In genomic region chr6:118884073-118884551, GRCm38 (mm10) we compare ENCODE assay signal across 13 mouse cellular contexts.
A peak's percentile ranks its signal among the peaks of the same experiment; 100 is the strongest.
DNase-seq lines count a peak whose midpoint lies in the region; ATAC-seq lines count a peak whose summit lies in the region.
"Had no signal": no experiment of that assay in that cellular context is flagged by ENCODE, and none has a peak within 500 bp of the region (broad histone marks: within the 10 kb centered on the region; RNA-seq: fewer than 3 reads in every experiment).

No protein-coding gene starts in this region.

- no peak for ATAC-seq in midbrain, embryonic 11.5 days (ENCODE audit: low FRiP score)
- ATAC-seq: forebrain, embryonic 16.5 days; midbrain, embryonic 13.5 days had no signal

- no peak overlapping the region for H3K27ac ChIP-seq in midbrain, embryonic 11.5 days (ENCODE audit: low read depth, low read length)
- H3K27ac ChIP-seq: hindbrain, embryonic 15.5 days; midbrain, embryonic 13.5 days had no signal

- H3K36me3 ChIP-seq in midbrain, embryonic 11.5 days (ENCODE audit: control insufficient read depth, insufficient read depth, low read length) = no peaks in the 10 kb centered on the region
- H3K36me3 ChIP-seq: hindbrain, embryonic 15.5 days; midbrain, embryonic 13.5 days had no signal

- H3K4me2 ChIP-seq in midbrain, embryonic 11.5 days = no peak overlapping the region
- H3K4me2 ChIP-seq: hindbrain, embryonic 15.5 days; lung, embryonic 14.5 days; midbrain, embryonic 13.5 days had no signal

- H3K4me1 ChIP-seq in midbrain, embryonic 11.5 days (ENCODE audit: control insufficient read depth, insufficient read depth, low read length) = no peaks in the 10 kb centered on the region
- H3K4me1 ChIP-seq: midbrain, embryonic 13.5 days had no signal

- 69% methylated on average over 8 of the region's 8 CpGs for WGBS in midbrain, embryonic 11.5 days

- H3K4me3 ChIP-seq in midbrain, embryonic 11.5 days (ENCODE audit: low read depth, low read length) = no peak overlapping the region
- H3K4me3 ChIP-seq: hindbrain, embryonic 15.5 days; midbrain, embryonic 13.5 days had no signal

- H3K9me3 ChIP-seq in midbrain, embryonic 11.5 days (ENCODE audit: control insufficient read depth, low read length) = no peaks in the 10 kb centered on the region
- H3K9me3 ChIP-seq: hindbrain, embryonic 15.5 days; midbrain, embryonic 13.5 days had no signal

- H3K9ac ChIP-seq in midbrain, embryonic 11.5 days (ENCODE audit: low read length) = no peak overlapping the region
- H3K9ac ChIP-seq: hindbrain, embryonic 15.5 days; lung, embryonic 14.5 days; midbrain, embryonic 13.5 days had no signal

- no peaks in the 10 kb centered on the region for H3K27me3 ChIP-seq in midbrain, embryonic 11.5 days (ENCODE audit: control insufficient read depth, insufficient read depth, low read length)
- H3K27me3 ChIP-seq: hindbrain, embryonic 15.5 days; midbrain, embryonic 13.5 days had no signal

- DNase-seq in adrenal gland, adult (ENCODE audit: inconsistent age in 2 of 2, low spot score in 1 of 2) = peak; percentile 46 to 86
- no peak for DNase-seq in adrenal gland, postnatal 25 days
- DNase-seq in heart, adult 9 months (ENCODE audit: low spot score in 2 of 2) = peak; percentile 26 to 29
- DNase-seq in heart, postnatal 36 days = no peak
- DNase-seq in cerebellum, postnatal 14 days = peak; percentile 27 to 63
- peak; percentile 34 to 58 for DNase-seq in heart, postnatal 10 days
- DNase-seq in midbrain, embryonic 11.5 days (ENCODE audit: low spot score, missing footprints) = no peak
- DNase-seq in kidney, postnatal 14 days = no peak
- DNase-seq: kidney, postnatal 36 days; lung, embryonic 14.5 days had no signal

- intact Hi-C loops in heart, postnatal 36 days (cut with DNase I) = no loop called here
- intact Hi-C loops in heart, postnatal 10 days (cut with DNase I) = no loop called here

Comparison
In these comparisons a context has a peak if more than half of its experiments do, and no peak if none do; other contexts are left out.
1. DNase-seq: peak in adrenal gland, adult (2 of 2), heart, adult 9 months (2 of 2), cerebellum, postnatal 14 days (2 of 2) and heart, postnatal 10 days (2 of 2); none in adrenal gland, postnatal 25 days (single experiment), heart, postnatal 36 days (0 of 2), midbrain, embryonic 11.5 days (single experiment) and kidney, postnatal 14 days (single experiment).